Mouse (Mus musculus) lung, embryonic 14.5 days (tissue): ENCODE measurements around the gene Plcd1. TPM values are rescaled to one million over a fixed set of nuclear protein-coding genes. Genes with fewer than 3 reads are reported as not detected.

Experiments
- ATAC-seq: fragments of 200-750 bp; cut with Nextera tagmentation; 2 replicates; pipeline ENCODE4 v1.8.0; 2017; ENCODE audit warnings: mild to moderate bottlenecking, moderate TSS enrichment, moderate library complexity; ENCODE audit not compliant: insufficient read depth
- DNase-seq: peaks from one replicate; pipeline ENCODE4 v3.0.0-alpha.2; 2015
- H3K27ac ChIP-seq: fragments of 300-500 bp; sonication (generic); 2 replicates; pipeline ENCODE4 v1.5.1; 2014; ENCODE audit warnings: low read depth, mild to moderate bottlenecking, moderate library complexity
- H3K27me3 ChIP-seq: fragments of 300-500 bp; sonication (generic); 2 replicates; pipeline ENCODE4 v1.6.1; 2014; ENCODE audit warnings: low read length, control low read depth; ENCODE audit not compliant: insufficient read depth
- H3K36me3 ChIP-seq: fragments of 300-500 bp; sonication (generic); 2 replicates; pipeline ENCODE4 v1.6.1; 2014; ENCODE audit warnings: control low read depth; ENCODE audit not compliant: insufficient read depth
- H3K4me1 ChIP-seq: fragments of 300-500 bp; sonication (generic); 2 replicates; pipeline ENCODE4 v1.6.1; 2014; ENCODE audit warnings: antibody characterized with exemption, control low read depth; ENCODE audit not compliant: insufficient read depth
- H3K4me2 ChIP-seq: fragments of 300-500 bp; sonication (generic); 2 replicates; pipeline ENCODE4 v1.6.1; 2014; ENCODE audit warnings: mild to moderate bottlenecking
- H3K4me3 ChIP-seq: fragments of 300-500 bp; sonication (generic); 2 replicates; pipeline ENCODE4 v1.5.1; 2014; ENCODE audit warnings: low read depth, low read length
- H3K9ac ChIP-seq: fragments of 300-500 bp; sonication (generic); 2 replicates; pipeline ENCODE4 v1.6.1; 2014
- H3K9me3 ChIP-seq: fragments of 300-500 bp; sonication (generic); 2 replicates; pipeline ENCODE4 v1.6.1; 2016; ENCODE audit warnings: low read depth, low read length, control low read depth
- CTCF ChIP-seq: IDR thresholded peaks from 2 replicates; pipeline ENCODE4 v1.5.1; 2016; ENCODE audit warnings: antibody characterized with exemption, low read depth
- WGBS: fragments of 180-500 bp; shearing (Covaris S2); extraction: QIAGEN DNeasy Blood & Tissue Kit; methylation state at CpG from one replicate; pipeline ENCODE4 v1.1.7; 2014; 5-methylcytosine and 5-hydroxymethylcytosine counted together
- polyA plus RNA-seq: library from polyadenylated mRNA; unstranded; fragments of >200 nt; fragmentation: Nextera tagmentation; extraction: Ambion mirVana; gene quantifications from 2 replicates; pipeline ENCODE4 v1.2.1, GENCODE M21; 2014

Gene Plcd1
- polyA plus RNA-seq, 1 experiment from 2014 or later, result 14.9 TPM

- no peak for DNase-seq
- H3K4me2 ChIP-seq, result no peak overlapping the region
- H3K9me3 ChIP-seq, result no peaks in the 10 kb centered on the region
- TF ChIP-seq CTCF, result no peak
- H3K4me1 ChIP-seq, result no peaks in the 10 kb centered on the region
- no peak for ATAC-seq
- no peaks in the 10 kb centered on the region for H3K36me3 ChIP-seq
- H3K9ac ChIP-seq, result no peak overlapping the region
- WGBS, result 83% methylated on average over 19 of the region's 19 CpGs
- no peaks in the 10 kb centered on the region for H3K27me3 ChIP-seq
- no peak overlapping the region for H3K27ac ChIP-seq
- no peak overlapping the region for H3K4me3 ChIP-seq
Observed at GRCm38 (mm10) chr9:119119409-119120167, 26.3 kb upstream of the Plcd1 start.

GRCm38 (mm10) chr9:119114911-119115310 lies 21.6 kb upstream of the Plcd1 start:
- 79% methylated on average over 17 of the region's 17 CpGs for WGBS
- Histone ChIP-seq H3K9ac (no peak overlapping the region), H3K4me3 (no peak overlapping the region), H3K27ac (no peak overlapping the region), H3K4me1 (no peaks in the 10 kb centered on the region), H3K9me3 (no peaks in the 10 kb centered on the region), H3K4me2 (no peak overlapping the region), H3K27me3 (no peaks in the 10 kb centered on the region), H3K36me3 (no peaks in the 10 kb centered on the region)
- DNase-seq, result no peak
- no peak for TF ChIP-seq CTCF
- ATAC-seq, result no peak

GRCm38 (mm10) chr9:119110640-119111039 lies 17.3 kb upstream of the Plcd1 start:
- no peaks in the 10 kb centered on the region for H3K36me3 ChIP-seq
- no peak overlapping the region for H3K9ac ChIP-seq
- no peaks in the 10 kb centered on the region for H3K9me3 ChIP-seq
- no peak overlapping the region for H3K4me2 ChIP-seq
- no peaks in the 10 kb centered on the region; the same call in 1 of the 2 replicates for H3K4me1 ChIP-seq
- no peak overlapping the region for H3K4me3 ChIP-seq
- peak; percentile 20 for DNase-seq
- 39% methylated on average over 3 of the region's 3 CpGs for WGBS
- no peak for TF ChIP-seq CTCF
- H3K27ac ChIP-seq, result no peak overlapping the region
- H3K27me3 ChIP-seq, result no peaks in the 10 kb centered on the region
- ATAC-seq, result no peak

DNA sequence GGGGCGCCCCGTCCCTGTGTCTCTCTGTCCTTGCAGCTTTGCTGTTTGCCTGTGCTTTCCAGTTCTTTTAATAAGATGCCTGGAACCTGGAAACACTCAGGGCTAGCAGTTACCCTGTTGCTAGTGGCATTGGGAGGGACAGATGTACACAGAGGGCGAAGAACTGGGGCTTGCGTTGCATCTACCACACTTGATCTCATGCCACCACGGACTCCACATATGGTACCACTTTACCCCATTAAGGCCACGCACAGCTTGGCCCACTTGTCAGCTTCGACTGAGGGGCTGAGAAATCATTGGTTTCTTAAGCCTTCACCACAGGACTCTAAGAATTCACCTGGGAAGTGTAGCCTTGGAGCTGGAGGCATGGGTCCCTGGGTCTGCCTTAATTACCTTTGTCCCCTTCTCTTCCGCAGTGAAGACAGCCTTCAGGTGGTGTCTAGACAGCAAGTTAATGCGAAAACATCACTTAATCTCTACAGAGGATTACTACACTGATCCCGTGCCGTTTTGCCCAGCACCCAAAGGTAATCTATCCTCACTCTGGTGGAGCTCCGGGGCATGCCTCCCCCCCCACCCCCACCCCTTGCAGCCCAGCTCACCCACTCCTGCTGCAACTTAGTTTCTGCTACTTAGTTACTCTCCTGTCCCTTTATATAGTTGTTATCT lies 16.5 kb upstream of the Plcd1 start:
- Histone ChIP-seq H3K4me1 (no peaks in the 10 kb centered on the region; the same call in 1 of the 2 replicates), H3K27ac (no peak overlapping the region), H3K9me3 (no peaks in the 10 kb centered on the region), H3K27me3 (no peaks in the 10 kb centered on the region), H3K4me3 (no peak overlapping the region), H3K9ac (no peak overlapping the region), H3K36me3 (no peaks in the 10 kb centered on the region), H3K4me2 (no peak overlapping the region)
- DNase-seq (no peak), ATAC-seq (no peak)
- TF ChIP-seq CTCF, result no peak
- 58% methylated on average over 12 of the region's 12 CpGs for WGBS

DNA sequence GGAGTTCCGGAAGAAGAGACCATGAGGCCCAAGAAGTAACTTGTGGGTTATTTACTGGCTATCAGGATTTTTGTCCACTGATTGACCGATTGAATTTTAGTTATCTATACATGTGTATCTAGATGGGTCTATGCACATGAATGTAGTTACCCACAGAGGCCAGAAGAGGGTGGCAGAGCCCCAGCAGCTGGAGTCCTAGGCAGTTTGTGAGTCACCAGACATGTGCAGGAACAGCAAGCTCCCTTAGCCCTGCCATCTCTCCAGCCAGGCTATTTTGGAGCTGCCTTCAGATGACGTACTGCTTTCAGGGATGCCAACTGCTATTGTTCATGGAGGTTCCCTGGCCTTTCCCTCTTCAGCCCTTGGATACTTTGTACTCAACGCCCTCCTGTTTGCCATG lies 14.3 kb upstream of the Plcd1 start:
- Histone ChIP-seq H3K9ac (no peak overlapping the region), H3K4me1 (no peaks in the 10 kb centered on the region; the same call in 1 of the 2 replicates), H3K4me2 (no peak overlapping the region), H3K27ac (no peak overlapping the region), H3K36me3 (no peaks in the 10 kb centered on the region), H3K4me3 (no peak overlapping the region), H3K9me3 (no peaks in the 10 kb centered on the region), H3K27me3 (0 out of 2 replicates have a peak, but pooled peaks cover 4% of the 10 kb centered on the region)
- no peak for ATAC-seq
- TF ChIP-seq CTCF, result peak; percentile 59
- WGBS, result 83% methylated on average over 4 of the region's 4 CpGs
- peak; percentile 54 for DNase-seq

DNA sequence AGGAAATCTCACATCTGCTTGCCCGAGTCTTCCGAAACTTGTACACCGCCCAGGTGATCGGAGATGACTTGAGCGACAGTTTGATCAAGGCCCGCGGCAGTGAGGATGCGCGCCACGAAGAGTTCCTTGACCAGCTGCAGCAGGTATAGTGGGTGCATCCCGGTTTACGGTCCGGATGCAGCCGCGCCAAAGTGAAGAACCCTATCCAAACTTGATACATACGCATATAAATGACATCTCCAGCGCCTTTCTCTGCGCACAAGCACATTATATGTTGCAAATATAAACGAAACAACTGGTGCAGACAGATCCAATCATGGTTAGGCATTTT lies 9.4 kb upstream of the Plcd1 start:
- no peak for TF ChIP-seq CTCF
- H3K9me3 ChIP-seq, result no peaks in the 10 kb centered on the region
- peak overlapping the region; percentile 53 for H3K9ac ChIP-seq
- H3K4me3 ChIP-seq, result peak overlapping the region; percentile 61
- WGBS, result 1% methylated on average over 19 of the region's 19 CpGs
- 0 out of 2 replicates have a peak, but pooled peaks cover 4% of the 10 kb centered on the region for H3K27me3 ChIP-seq
- no peaks in the 10 kb centered on the region for H3K4me1 ChIP-seq
- no peaks in the 10 kb centered on the region for H3K36me3 ChIP-seq
- H3K4me2 ChIP-seq, result peak overlapping the region; percentile 91
- H3K27ac ChIP-seq, result no peak overlapping the region
- DNase-seq, result no peak
- no peak for ATAC-seq
